Mouse (Mus musculus) ES-E14 (cell line): ENCODE results near the gene Srgn. TPM values are rescaled to one million over a fixed set of nuclear protein-coding genes. Genes with fewer than 3 reads are reported as not detected.
"Not testable (repeated sequence)": the region's sequence is repeated elsewhere in the genome, so short reads cannot be mapped to it uniquely, and the experiment has no call there.

ENCODE experiments used
- DNase-seq: peaks from one replicate; pipeline ENCODE4 v3.0.0-alpha.2; 2013; ENCODE audit warnings: low read depth, low spot score
- H3K27ac ChIP-seq: 2 replicates; pipeline ENCODE4 v1.5.1; 2012; ENCODE audit warnings: low read depth, mild to moderate bottlenecking, low read length, moderate library complexity, mixed read lengths; ENCODE audit not compliant: poor library complexity, insufficient read depth, severe bottlenecking
- H3K36me3 ChIP-seq: 2 replicates; pipeline ENCODE4 v1.6.1; 2012; ENCODE audit warnings: mild to moderate bottlenecking, low read length, moderate library complexity, mixed read lengths; ENCODE audit not compliant: control insufficient read depth, poor library complexity, insufficient read depth, severe bottlenecking
- H3K4me1 ChIP-seq, 2 experiments: fragments of 150-350 bp in 1 of 2; sonication (generic) in 1 of 2; 2 replicates each; pipeline ENCODE4 v1.6.1; 2012; ENCODE audit warnings: low read length in 2 of 2, mild to moderate bottlenecking in 1 of 2, mixed read lengths in 1 of 2; ENCODE audit not compliant: control insufficient read depth in 2 of 2, insufficient read depth in 2 of 2, poor library complexity in 1 of 2
- H3K4me3 ChIP-seq, 2 experiments: fragments of 150-350 bp in 1 of 2; sonication (generic) in 1 of 2; 2 replicates each; pipeline ENCODE4 v1.5.1; 2012; ENCODE audit warnings: low read length in 2 of 2, low read depth in 1 of 2, mild to moderate bottlenecking in 1 of 2, mixed read lengths in 1 of 2; ENCODE audit not compliant: insufficient read depth in 1 of 2, poor library complexity in 1 of 2, severe bottlenecking in 1 of 2
- H3K9ac ChIP-seq: 2 replicates; pipeline ENCODE4 v1.6.1; 2012; ENCODE audit warnings: low read depth, mild to moderate bottlenecking, low read length, mixed read lengths; ENCODE audit not compliant: poor library complexity, insufficient read depth, severe bottlenecking
- H3K9me3 ChIP-seq: fragments of 150-350 bp; sonication (generic); 2 replicates; pipeline ENCODE4 v1.6.1; 2012; ENCODE audit warnings: low read depth, mild to moderate bottlenecking, low read length; ENCODE audit not compliant: control insufficient read depth, insufficient read depth
- CHD2 ChIP-seq: IDR thresholded peaks from 2 replicates; pipeline ENCODE4 v1.6.1; 2014; ENCODE audit warnings: mild to moderate bottlenecking, low read depth, low read length, inconsistent platforms
- HCFC1 ChIP-seq: IDR thresholded peaks from 2 replicates; pipeline ENCODE4 v1.6.1; 2012; ENCODE audit warnings: low read length, inconsistent platforms, borderline replicate concordance; ENCODE audit not compliant: insufficient read depth
- MAFK ChIP-seq: IDR thresholded peaks from 2 replicates; pipeline ENCODE4 v1.6.1; 2014; ENCODE audit warnings: mild to moderate bottlenecking, low read depth, low read length, inconsistent platforms; ENCODE audit not compliant: insufficient read depth
- ZC3H11A ChIP-seq: IDR thresholded peaks from 2 replicates; pipeline ENCODE4 v1.6.1; 2012; ENCODE audit warnings: low read depth, mild to moderate bottlenecking, inconsistent platforms, low read length, borderline replicate concordance
- ZNF384 ChIP-seq: IDR thresholded peaks from 2 replicates; pipeline ENCODE4 v1.6.1; 2012; ENCODE audit warnings: low read depth, low read length, inconsistent platforms
- in situ Hi-C, 2 experiments: fragments of 600-800 bp; cut with MboI; formaldehyde crosslinking; loops; one replicate each; pipeline ENCODE4 v1.15.1; 2025; ENCODE audit warnings: low sequenced_read_pairs in 2 of 2, inconsistent platforms in 1 of 2; ENCODE audit not compliant: unreplicated experiment in 2 of 2
- total RNA-seq: library from RNA; depleted of rRNA; stranded (reverse); fragments of 300-350 nt; gene quantifications from 2 replicates; pipeline ENCODE4 v1.2.3, GENCODE M21; 2012

Gene Srgn
- total RNA-seq, 1 experiment, result 33.6 TPM

DNA sequence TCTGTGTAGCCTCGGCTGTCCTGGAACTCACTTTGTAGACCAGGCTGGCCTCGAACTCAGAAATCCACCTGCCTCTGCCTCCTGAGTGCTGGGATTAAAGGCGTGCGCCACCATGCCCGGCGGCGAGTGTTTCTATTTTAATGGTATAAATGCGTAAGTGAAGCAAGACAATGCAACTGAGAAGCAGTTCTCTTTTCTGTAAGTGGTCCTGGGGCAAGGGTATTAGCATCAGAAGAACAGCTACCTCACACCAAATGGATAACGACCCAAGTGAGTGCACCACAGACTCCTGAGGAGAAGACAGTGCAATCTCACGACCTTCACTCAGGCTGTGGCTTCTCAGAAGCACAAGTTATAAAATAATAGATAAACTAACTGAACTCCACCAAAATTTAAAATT, 52.3 kb downstream of the Srgn start:
- no peak for DNase-seq
- H3K4me3 ChIP-seq, result no peak overlapping the region
- no peak overlapping the region; the same call in 1 of the 2 replicates for H3K27ac ChIP-seq
- in situ Hi-C loops, result no loop called here
- no peak overlapping the region for H3K9ac ChIP-seq
- peaks cover 3% of the 10 kb centered on the region; the same call in 1 of the 2 replicates for H3K36me3 ChIP-seq
- TF ChIP-seq ZNF384 (no peak), ZC3H11A (no peak), MAFK (no peak), CHD2 (no peak), HCFC1 (no peak)
- peaks cover 5 to 6% of the 10 kb centered on the region in 2 experiments; a peak in 3 of 4 replicates for H3K4me1 ChIP-seq
- H3K9me3 ChIP-seq, result no peaks in the 10 kb centered on the region

- H3K4me3 ChIP-seq, result no peak overlapping the region
- no peaks in the 10 kb centered on the region for H3K9me3 ChIP-seq
- in situ Hi-C loops, result no loop called here
- no peak overlapping the region; the same call in 1 of the 2 replicates for H3K9ac ChIP-seq
- H3K36me3 ChIP-seq, result peaks cover 2% of the 10 kb centered on the region
- H3K27ac ChIP-seq, result no peak overlapping the region
- DNase-seq, result no peak
- TF ChIP-seq CHD2, result no peak
- no peak for TF ChIP-seq ZNF384
- no peak for TF ChIP-seq MAFK
- TF ChIP-seq HCFC1, result no peak
- no peak for TF ChIP-seq ZC3H11A
- peaks cover 0 to 3% of the 10 kb centered on the region in 2 experiments; a peak in 2 of 4 replicates for H3K4me1 ChIP-seq
These were observed 56.1 kb downstream of the Srgn start for GRCm38 (mm10) chr10:62471105-62471504.

DNA sequence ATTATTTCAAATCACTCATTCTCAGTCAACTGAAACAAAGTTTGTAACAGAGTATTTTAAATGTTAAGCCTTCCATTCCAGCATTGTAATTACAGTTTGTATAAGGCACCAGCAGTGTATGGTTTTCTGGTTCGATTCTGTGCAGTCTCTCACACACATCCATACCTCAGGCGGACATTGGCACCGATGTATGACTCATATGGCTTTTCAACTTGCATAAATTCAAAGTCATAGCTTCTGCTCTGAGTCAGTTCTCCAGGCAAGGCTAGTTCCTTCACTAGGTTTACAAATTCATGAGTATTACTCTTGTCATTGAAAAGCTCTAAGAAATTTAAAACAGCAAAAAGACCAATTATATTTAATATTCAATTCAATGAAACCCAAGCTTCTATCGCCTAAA, 57.5 kb downstream of the Srgn start:
- H3K27ac ChIP-seq, result no peak overlapping the region
- no peak overlapping the region for H3K4me3 ChIP-seq
- H3K4me1 ChIP-seq, result no peaks in the 10 kb centered on the region
- TF ChIP-seq ZC3H11A, result no peak
- TF ChIP-seq HCFC1, result no peak
- no peak for TF ChIP-seq ZNF384
- TF ChIP-seq MAFK, result no peak
- no peak for TF ChIP-seq CHD2
- H3K36me3 ChIP-seq, result peaks cover 4% of the 10 kb centered on the region
- no peaks in the 10 kb centered on the region for H3K9me3 ChIP-seq
- no peak overlapping the region for H3K9ac ChIP-seq
- no peak for DNase-seq
- in situ Hi-C loops, result no loop called here

GRCm38 (mm10) chr10:62461321-62461720, 65.9 kb downstream of the Srgn start:
- Histone ChIP-seq H3K9me3 (no peaks in the 10 kb centered on the region), H3K27ac (no peak overlapping the region), H3K4me1 (no peaks in the 10 kb centered on the region), H3K9ac (no peak overlapping the region), H3K36me3 (peaks cover 18% of the 10 kb centered on the region), H3K4me3 (no peak overlapping the region)
- no peak for DNase-seq
- in situ Hi-C loops, result no loop called here
- TF ChIP-seq CHD2, result no peak
- no peak for TF ChIP-seq ZC3H11A
- no peak for TF ChIP-seq ZNF384
- no peak for TF ChIP-seq HCFC1
- no peak for TF ChIP-seq MAFK

DNA sequence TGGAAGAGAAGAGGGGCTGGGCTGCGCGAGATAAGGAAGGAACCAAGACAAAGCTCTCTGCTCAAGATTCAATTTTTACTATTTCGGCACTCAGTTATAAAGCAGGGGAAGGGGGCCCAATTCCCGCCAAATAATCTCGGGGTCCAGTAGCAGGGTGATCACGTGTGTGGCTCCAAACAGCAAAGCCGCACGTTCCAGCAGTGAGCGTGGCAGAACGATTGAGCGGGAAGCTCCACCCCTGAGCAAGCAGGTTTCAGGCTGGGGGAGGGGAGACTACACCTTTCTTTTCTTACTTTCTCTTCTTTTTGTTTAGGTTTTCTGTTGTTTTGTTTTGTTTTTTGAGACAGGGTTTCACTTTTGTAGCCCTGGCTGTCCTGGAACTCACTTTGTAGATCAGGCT, 75.2 kb downstream of the Srgn start:
- DNase-seq, H3K9me3 ChIP-seq, in situ Hi-C loops, H3K4me3 ChIP-seq: not testable (repeated sequence)
- H3K9ac ChIP-seq, result peak overlapping the region; percentile 98; the same call in 1 of the 2 replicates
- H3K4me1 ChIP-seq, result peaks cover 6 to 14% of the 10 kb centered on the region in 2 experiments
- H3K36me3 ChIP-seq, result peaks cover 14% of the 10 kb centered on the region
- peak overlapping the region; percentile 13; the same call in 1 of the 2 replicates for H3K27ac ChIP-seq
